Mouse (Mus musculus) C2C12 (cell line): ENCODE measurements around the gene Ahdc1. TPM values are rescaled to one million over a fixed set of nuclear protein-coding genes. Genes with fewer than 3 reads are reported as not detected.

Experiments used
- H3K27me3 ChIP-seq: one replicate; pipeline ENCODE4 v1.6.1; 2011; ENCODE audit not compliant: control insufficient read depth, insufficient read depth, insufficient read length
- H3K36me3 ChIP-seq: one replicate; pipeline ENCODE4 v1.6.1; 2011; ENCODE audit not compliant: control insufficient read depth, insufficient read depth
- H3K4me3 ChIP-seq: one replicate; pipeline ENCODE4 v1.5.1; 2011; ENCODE audit warnings: mild to moderate bottlenecking, control low read depth; ENCODE audit not compliant: poor library complexity, insufficient read depth, severe bottlenecking
- H3K79me2 ChIP-seq: one replicate; pipeline ENCODE4 v1.6.1; 2011; ENCODE audit not compliant: control insufficient read depth, insufficient read depth
- H3K79me3 ChIP-seq: one replicate; pipeline ENCODE4 v1.6.1; 2011; ENCODE audit warnings: low read depth, control low read depth
- H3ac ChIP-seq: one replicate; pipeline ENCODE3; 2011; ENCODE audit warnings: low read depth; ENCODE audit not compliant: control insufficient read depth, insufficient read length
- CEBPB ChIP-seq: IDR thresholded peaks from one replicate; pipeline ENCODE4 v1.6.1; 2011; ENCODE audit warnings: low read depth, mild to moderate bottlenecking, control low read depth, moderate library complexity
- CTCF ChIP-seq: IDR thresholded peaks from one replicate; pipeline ENCODE4 v1.5.1; 2011; ENCODE audit not compliant: control insufficient read depth, insufficient read depth, insufficient read length
- FOSL1 ChIP-seq: IDR thresholded peaks from one replicate; pipeline ENCODE4 v1.8.0; 2011; ENCODE audit warnings: mild to moderate bottlenecking, low read length; ENCODE audit not compliant: poor library complexity, insufficient read depth, severe bottlenecking
- MAX ChIP-seq: IDR thresholded peaks from one replicate; pipeline ENCODE4 v1.6.1; 2011; ENCODE audit warnings: mild to moderate bottlenecking, control low read depth
- MYOD1 ChIP-seq: IDR thresholded peaks from one replicate; pipeline ENCODE4 v1.6.1; 2011; ENCODE audit warnings: low read depth; ENCODE audit not compliant: control insufficient read depth, insufficient read length
- MYOG ChIP-seq: IDR thresholded peaks from one replicate; pipeline ENCODE4 v1.6.1; 2011; ENCODE audit not compliant: control insufficient read depth, insufficient read length; ENCODE audit errors: extremely low read depth
- USF1 ChIP-seq: IDR thresholded peaks from one replicate; pipeline ENCODE4 v1.6.1; 2011; ENCODE audit warnings: low read depth, mild to moderate bottlenecking, control low read depth, moderate library complexity
- polyA plus RNA-seq: library from polyadenylated mRNA; unstranded; fragments of >200 nt; fragmentation: generic; extraction: Trizol; gene quantifications from one replicate; pipeline ENCODE4 v1.2.1, GENCODE M21; 2012; ENCODE audit warnings: missing spikeins

Gene Ahdc1
- polyA plus RNA-seq, 1 experiment, result 27.9 TPM

DNA sequence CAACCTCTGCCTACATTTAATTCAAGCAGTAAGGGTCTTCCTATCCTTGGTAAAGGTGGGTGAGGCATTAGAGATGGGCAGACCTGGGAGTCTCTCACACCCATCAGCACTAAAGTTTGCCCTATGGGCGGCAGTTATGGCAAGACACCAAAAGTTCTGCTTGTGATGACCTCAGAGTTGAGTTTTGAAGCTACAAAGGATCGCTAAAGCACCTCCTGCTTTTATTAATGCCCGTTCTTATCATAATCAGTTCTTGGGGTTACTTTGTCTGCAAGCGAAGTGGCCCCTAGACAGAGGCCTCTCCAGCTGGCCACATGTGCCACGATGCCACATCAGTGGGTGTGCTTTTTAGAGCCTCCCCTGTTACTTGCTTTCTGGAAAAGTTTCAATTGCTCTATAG, 1.4 kb upstream of the Ahdc1 start:
- no peak overlapping the region for H3ac ChIP-seq
- H3K4me3 ChIP-seq, result no peak overlapping the region
- no peaks in the 10 kb centered on the region for H3K36me3 ChIP-seq
- no peaks in the 10 kb centered on the region for H3K27me3 ChIP-seq
- TF ChIP-seq USF1, result no peak
- no peak for TF ChIP-seq FOSL1
- no peak for TF ChIP-seq MYOG
- no peak for TF ChIP-seq MAX
- no peak for TF ChIP-seq MYOD1
- TF ChIP-seq CTCF, result no peak
- TF ChIP-seq CEBPB, result no peak
- H3K79me2 ChIP-seq, result peaks cover 35% of the 10 kb centered on the region
- H3K79me3 ChIP-seq, result peaks cover 12% of the 10 kb centered on the region

DNA sequence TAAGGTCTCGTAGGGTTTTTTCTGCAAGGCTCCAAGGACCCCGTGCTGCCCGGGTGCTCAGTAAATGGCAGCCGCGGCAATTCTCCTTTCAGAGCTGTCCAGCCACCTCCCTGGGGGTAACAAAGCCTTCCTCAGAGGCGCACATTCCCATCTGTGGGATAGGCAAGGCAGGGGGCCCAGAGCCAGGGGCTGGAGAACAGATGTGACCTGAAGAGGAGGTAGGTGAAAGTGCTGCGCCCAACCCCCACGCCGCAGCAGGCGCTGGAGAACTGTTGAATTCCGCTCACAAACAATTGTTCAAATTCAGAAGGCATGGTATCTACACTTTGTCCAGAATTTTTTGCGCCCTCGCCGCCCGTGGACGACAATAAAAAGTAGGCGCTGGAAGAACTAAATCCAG, 449 bp upstream of the Ahdc1 start:
- TF ChIP-seq MYOG (no peak), MYOD1 (no peak), USF1 (no peak), FOSL1 (no peak), CTCF (no peak), MAX (no peak), CEBPB (no peak)
- Histone ChIP-seq H3K79me3 (peaks cover 22% of the 10 kb centered on the region), H3K36me3 (no peaks in the 10 kb centered on the region), H3K27me3 (no peaks in the 10 kb centered on the region), H3ac (no peak overlapping the region), H3K79me2 (peaks cover 44% of the 10 kb centered on the region), H3K4me3 (peak overlapping the region; percentile 69)

DNA sequence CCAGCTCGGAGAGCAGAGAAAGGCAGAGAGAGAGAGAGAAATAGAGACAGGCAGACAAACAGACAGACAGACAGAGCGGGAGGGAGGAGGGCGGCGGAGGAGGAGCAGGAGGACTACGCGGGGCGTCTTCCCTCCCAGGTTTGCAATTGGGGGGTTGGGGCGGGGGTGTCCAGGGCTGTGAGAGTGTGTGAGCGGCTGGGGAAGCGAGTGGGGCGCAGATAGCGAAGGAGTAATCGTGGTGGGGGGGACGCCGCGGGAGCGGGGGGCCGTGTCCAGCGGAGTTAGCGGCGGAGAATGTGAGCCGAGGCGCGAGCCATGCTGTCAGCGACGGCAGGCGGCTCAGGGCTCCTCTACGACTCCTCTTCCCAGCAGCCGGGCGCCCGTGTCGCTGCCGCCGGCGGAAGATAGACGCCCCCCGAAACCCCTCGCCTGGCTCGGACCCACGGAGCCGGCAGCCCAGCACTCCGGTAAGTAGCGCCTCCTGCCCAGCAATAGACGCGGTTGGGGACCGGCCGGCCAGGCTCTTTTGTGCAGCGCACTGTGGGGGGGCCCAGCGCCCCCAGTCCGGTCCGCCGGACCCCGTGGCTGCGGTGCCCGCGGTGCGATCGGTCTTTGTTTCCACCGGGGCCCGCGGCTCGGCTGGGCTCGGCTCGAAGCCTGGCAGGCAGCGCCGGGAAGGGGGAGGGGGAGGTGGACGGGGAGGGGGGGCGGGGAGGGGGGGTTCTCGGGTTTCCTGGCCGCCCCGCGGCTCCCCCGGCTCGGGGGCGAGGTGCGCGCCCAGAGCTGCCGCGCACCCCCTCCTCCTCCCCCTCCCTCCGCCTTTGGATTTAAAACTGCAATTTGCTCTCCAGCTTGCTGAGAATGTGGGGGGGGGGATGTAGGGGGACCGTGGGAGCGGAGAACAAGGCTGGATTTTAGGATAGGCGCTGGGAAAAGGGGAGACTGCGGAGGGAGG, 1.0 kb downstream of the Ahdc1 start:
- H3K4me3 ChIP-seq, result peak overlapping the region; percentile 69
- TF ChIP-seq MYOD1, result no peak
- no peak for TF ChIP-seq MAX
- TF ChIP-seq FOSL1, result no peak
- no peak for TF ChIP-seq CEBPB
- TF ChIP-seq CTCF, result no peak
- no peak for TF ChIP-seq MYOG
- TF ChIP-seq USF1, result no peak
- H3K79me2 ChIP-seq, result peaks cover 59% of the 10 kb centered on the region
- no peaks in the 10 kb centered on the region for H3K27me3 ChIP-seq
- H3K36me3 ChIP-seq, result no peaks in the 10 kb centered on the region
- peaks cover 34% of the 10 kb centered on the region for H3K79me3 ChIP-seq
- H3ac ChIP-seq, result peak overlapping the region; percentile 90

DNA sequence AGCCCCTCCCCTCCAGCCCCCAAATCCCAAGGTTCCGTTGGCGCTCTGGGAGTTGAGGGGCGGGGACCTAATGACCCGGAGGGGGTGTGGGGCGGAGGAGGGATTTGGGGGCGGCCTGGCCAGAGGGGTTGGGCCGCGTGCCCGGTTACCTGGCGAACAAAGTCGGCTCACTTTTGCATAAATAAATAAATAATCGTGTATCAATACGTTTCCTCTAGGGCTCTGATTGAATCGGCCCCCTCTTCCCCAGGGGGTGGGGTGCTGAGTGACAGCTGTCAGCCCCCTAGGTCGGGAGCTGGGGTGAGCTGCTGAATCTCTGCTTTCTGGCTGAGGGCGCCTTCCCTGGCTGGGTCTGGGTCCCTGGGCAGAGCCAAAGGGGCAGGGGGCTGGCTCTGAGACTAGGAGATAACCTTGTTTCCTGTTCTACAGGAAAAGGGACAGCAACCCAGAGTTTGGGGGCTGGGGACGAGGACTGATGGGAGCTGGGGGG, 1.8 kb downstream of the Ahdc1 start:
- H3K36me3 ChIP-seq, result no peaks in the 10 kb centered on the region
- peaks cover 40% of the 10 kb centered on the region for H3K79me3 ChIP-seq
- H3ac ChIP-seq, result peak overlapping the region; percentile 47
- H3K79me2 ChIP-seq, result peaks cover 66% of the 10 kb centered on the region
- peak overlapping the region; percentile 69 for H3K4me3 ChIP-seq
- no peak for TF ChIP-seq CTCF
- no peak for TF ChIP-seq CEBPB
- TF ChIP-seq FOSL1, result no peak
- TF ChIP-seq MYOD1, result no peak
- no peak for TF ChIP-seq USF1
- no peak for TF ChIP-seq MAX
- no peak for TF ChIP-seq MYOG
- no peaks in the 10 kb centered on the region for H3K27me3 ChIP-seq

DNA sequence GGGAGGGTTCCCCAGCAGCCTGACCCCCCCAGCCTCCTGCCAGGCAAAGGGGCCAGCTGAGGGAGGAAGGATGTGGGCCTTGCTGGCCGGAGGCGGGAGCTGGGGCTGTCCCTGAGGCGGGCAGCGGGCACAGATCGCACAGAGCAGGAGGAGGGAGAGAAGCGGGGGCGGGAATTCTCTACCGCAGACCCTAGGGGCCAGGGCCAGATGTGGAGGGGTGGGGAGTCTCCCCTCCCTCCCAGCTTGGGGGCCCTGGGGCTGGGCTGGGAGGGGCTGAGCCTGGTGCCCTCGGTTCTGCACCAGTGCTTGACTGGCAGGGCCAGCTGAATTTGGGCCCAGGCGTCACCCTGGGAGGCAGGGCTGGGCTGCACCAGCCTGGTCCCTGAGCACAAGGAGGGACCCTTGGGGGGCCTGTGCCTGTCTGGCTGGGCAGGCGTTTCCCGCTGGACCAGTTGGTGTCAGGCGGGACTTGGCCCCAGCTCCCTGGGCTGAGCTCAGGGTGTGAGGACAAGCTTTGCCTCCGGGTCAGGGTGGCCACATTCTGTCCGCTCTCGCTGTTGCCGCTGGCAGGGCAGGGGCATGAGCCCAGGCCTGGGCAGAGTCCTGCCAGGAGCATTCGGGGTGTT, 2.3 kb downstream of the Ahdc1 start:
- Histone ChIP-seq H3K79me2 (peaks cover 72% of the 10 kb centered on the region), H3K79me3 (peaks cover 46% of the 10 kb centered on the region), H3K36me3 (no peaks in the 10 kb centered on the region), H3ac (peak overlapping the region; percentile 45), H3K4me3 (peak overlapping the region; percentile 69), H3K27me3 (no peaks in the 10 kb centered on the region)
- TF ChIP-seq MYOG, result no peak
- peak; percentile 31 for TF ChIP-seq MAX
- peak; percentile 99 for TF ChIP-seq MYOD1
